Mouse (Mus musculus) splenic B cell, adult 2 months (primary cell): ENCODE measurements around the gene Pprc1.
A peak's percentile ranks its signal among the peaks of the same experiment; 100 is the strongest.

Experiments used
- DNase-seq: peaks from one replicate; pipeline ENCODE4 v3.0.0-alpha.2; 2011; ENCODE audit warnings: low read depth, low spot score
- H3K27me3 ChIP-seq: 2 replicates; pipeline ENCODE4 v1.6.1; 2012; ENCODE audit warnings: mild to moderate bottlenecking, low read length, moderate library complexity, mixed read lengths; ENCODE audit not compliant: control insufficient read depth, poor library complexity, insufficient read depth, severe bottlenecking
- H3K36me3 ChIP-seq: 2 replicates; pipeline ENCODE4 v1.6.1; 2012; ENCODE audit warnings: mild to moderate bottlenecking, low read length, moderate library complexity, mixed read lengths; ENCODE audit not compliant: control insufficient read depth, poor library complexity, insufficient read depth, severe bottlenecking

Gene Pprc1

GRCm38 (mm10) chr19:46056947-46057607 lies 12.4 kb downstream of the Pprc1 start:
- DNase-seq = peak; percentile 62
- Histone ChIP-seq H3K36me3 (no peaks in the 10 kb centered on the region), H3K27me3 (no peaks in the 10 kb centered on the region)

GRCm38 (mm10) chr19:46058466-46058865 lies 13.8 kb downstream of the Pprc1 start:
- no peaks in the 10 kb centered on the region for H3K27me3 ChIP-seq
- no peaks in the 10 kb centered on the region for H3K36me3 ChIP-seq
- no peak for DNase-seq

- DNase-seq = no peak
- Histone ChIP-seq H3K27me3 (no peaks in the 10 kb centered on the region), H3K36me3 (no peaks in the 10 kb centered on the region)
Observed at GRCm38 (mm10) chr19:46060845-46061244, 16.2 kb downstream of the Pprc1 start.

- no peak for DNase-seq
- Histone ChIP-seq H3K27me3 (no peaks in the 10 kb centered on the region), H3K36me3 (peaks cover 5% of the 10 kb centered on the region; the same call in 1 of the 2 replicates)
Observed at GRCm38 (mm10) chr19:46068054-46068453, 23.4 kb downstream of the Pprc1 start.

GRCm38 (mm10) chr19:46073285-46073684 lies 28.6 kb downstream of the Pprc1 start:
- Histone ChIP-seq H3K36me3 (peaks cover 2% of the 10 kb centered on the region; the same call in 1 of the 2 replicates), H3K27me3 (no peaks in the 10 kb centered on the region)
- no peak for DNase-seq

GRCm38 (mm10) chr19:46074266-46074665 lies 29.6 kb downstream of the Pprc1 start:
- DNase-seq = no peak

GRCm38 (mm10) chr19:46075616-46076607 lies 31.2 kb downstream of the Pprc1 start, which contains the start of gene Nolc1:
Gene Nolc1, plus strand, starts transcription at chr19:46075863.
- peak; percentile 100 for DNase-seq
- peaks cover 11% of the 10 kb centered on the region for H3K36me3 ChIP-seq
- H3K27me3 ChIP-seq = no peaks in the 10 kb centered on the region

More at GRCm38 (mm10) chr19:46074266-46074665, 29.6 kb downstream of the Pprc1 start:
- no peaks in the 10 kb centered on the region for H3K27me3 ChIP-seq
- H3K36me3 ChIP-seq = peaks cover 5% of the 10 kb centered on the region

- peaks cover 22% of the 10 kb centered on the region for H3K36me3 ChIP-seq
- no peak for DNase-seq
- no peaks in the 10 kb centered on the region for H3K27me3 ChIP-seq
Observed at GRCm38 (mm10) chr19:46078535-46078934, 33.8 kb downstream of the Pprc1 start.

GRCm38 (mm10) chr19:46085185-46085584 lies 40.5 kb downstream of the Pprc1 start:
- Histone ChIP-seq H3K36me3 (peaks cover 20% of the 10 kb centered on the region), H3K27me3 (no peaks in the 10 kb centered on the region)
- DNase-seq = no peak

GRCm38 (mm10) chr19:46086337-46086736 lies 41.7 kb downstream of the Pprc1 start:
- Histone ChIP-seq H3K27me3 (no peaks in the 10 kb centered on the region), H3K36me3 (peaks cover 20% of the 10 kb centered on the region)
- DNase-seq = peak; percentile 85

GRCm38 (mm10) chr19:46087871-46088270 lies 43.2 kb downstream of the Pprc1 start:
- H3K27me3 ChIP-seq = no peaks in the 10 kb centered on the region
- DNase-seq = no peak
- H3K36me3 ChIP-seq = peaks cover 7% of the 10 kb centered on the region; the same call in 1 of the 2 replicates

- Histone ChIP-seq H3K27me3 (no peaks in the 10 kb centered on the region; the same call in 1 of the 2 replicates), H3K36me3 (no peaks in the 10 kb centered on the region)
- no peak for DNase-seq
Observed at GRCm38 (mm10) chr19:46091641-46092040, 47.0 kb downstream of the Pprc1 start.

GRCm38 (mm10) chr19:46094144-46094543 lies 49.5 kb downstream of the Pprc1 start:
- DNase-seq = no peak
- Histone ChIP-seq H3K36me3 (no peaks in the 10 kb centered on the region), H3K27me3 (no peaks in the 10 kb centered on the region; the same call in 1 of the 2 replicates)

GRCm38 (mm10) chr19:46095291-46095690 lies 50.6 kb downstream of the Pprc1 start:
- H3K36me3 ChIP-seq = no peaks in the 10 kb centered on the region
- DNase-seq = no peak
- no peaks in the 10 kb centered on the region; the same call in 1 of the 2 replicates for H3K27me3 ChIP-seq

GRCm38 (mm10) chr19:46096396-46096795 lies 51.7 kb downstream of the Pprc1 start:
- no peaks in the 10 kb centered on the region; the same call in 1 of the 2 replicates for H3K27me3 ChIP-seq
- H3K36me3 ChIP-seq = no peaks in the 10 kb centered on the region
- DNase-seq = no peak
